Mouse (Mus musculus) thymus, adult 2 months (tissue): ENCODE measurements around the gene Aurka. TPM values are rescaled to one million over a fixed set of nuclear protein-coding genes. Genes with fewer than 3 reads are reported as not detected.

ENCODE experiments used
- DNase-seq: peaks from one replicate; pipeline ENCODE4 v3.0.0; 2021
- H3K27ac ChIP-seq: fragments of 200-500 bp; 2 replicates; pipeline ENCODE4 v1.5.1; 2012; ENCODE audit warnings: low read length, control low read depth; ENCODE audit not compliant: control insufficient read depth, insufficient read depth
- H3K27me3 ChIP-seq: fragments of 200-500 bp; 2 replicates; pipeline ENCODE4 v1.6.1; 2012; ENCODE audit warnings: mild to moderate bottlenecking, low read length, moderate library complexity, mixed read lengths; ENCODE audit not compliant: control insufficient read depth, insufficient read depth
- H3K36me3 ChIP-seq: fragments of 200-500 bp; 2 replicates; pipeline ENCODE4 v1.6.1; 2012; ENCODE audit warnings: mild to moderate bottlenecking, low read length, moderate library complexity; ENCODE audit not compliant: control insufficient read depth, insufficient read depth
- H3K4me1 ChIP-seq: fragments of 200-500 bp; replicated peaks from 2 replicates; pipeline ENCODE4 v1.6.1; 2012; ENCODE audit warnings: low read length; ENCODE audit not compliant: control insufficient read depth, insufficient read depth
- H3K4me3 ChIP-seq: fragments of 200-500 bp; 2 replicates; pipeline ENCODE4 v1.5.1; 2012; ENCODE audit warnings: mild to moderate bottlenecking, low read length, control low read depth, moderate library complexity; ENCODE audit not compliant: control insufficient read depth, insufficient read depth
- CTCF ChIP-seq: fragments of 200-500 bp; IDR thresholded peaks from 2 replicates; pipeline ENCODE4 v1.5.1; 2012; ENCODE audit warnings: mild to moderate bottlenecking, control low read depth, low read length, moderate library complexity, borderline replicate concordance; ENCODE audit not compliant: control insufficient read depth, poor library complexity, insufficient read depth; ENCODE audit errors: extremely low read depth
- POLR2A ChIP-seq: fragments of 200-500 bp; IDR thresholded peaks from 2 replicates; pipeline ENCODE4 v1.6.1; 2012; ENCODE audit warnings: mild to moderate bottlenecking, low read length, control low read depth, moderate library complexity; ENCODE audit not compliant: control insufficient read depth, poor library complexity, insufficient read depth; ENCODE audit errors: extremely low read depth
- WGBS: fragments of 180-500 bp; shearing (Covaris S2); methylation state at CpG from one replicate; pipeline ENCODE4 v1.1.7; 2018; 5-methylcytosine and 5-hydroxymethylcytosine counted together
- polyA plus RNA-seq: library from polyadenylated mRNA; depleted of rRNA; stranded (reverse); fragments of >200 nt; gene quantifications from 2 replicates; pipeline ENCODE4 v1.2.3, GENCODE M21; 2012

Gene Aurka
- polyA plus RNA-seq, 1 experiment = 47.7 TPM

GRCm38 (mm10) chr2:172344669-172345068 lies 25.7 kb downstream of the Aurka start:
- no peaks in the 10 kb centered on the region for H3K27me3 ChIP-seq
- no peak for TF ChIP-seq CTCF
- no peak for TF ChIP-seq POLR2A
- no peaks in the 10 kb centered on the region for H3K36me3 ChIP-seq
- no peak for DNase-seq
- WGBS = 34% methylated on average over 5 of the region's 5 CpGs
- H3K27ac ChIP-seq = no peak overlapping the region
- no peak overlapping the region for H3K4me3 ChIP-seq
- H3K4me1 ChIP-seq = peaks cover 10% of the 10 kb centered on the region

- DNase-seq = no peak
- WGBS = 84% methylated on average over 7 of the region's 7 CpGs
- TF ChIP-seq POLR2A (no peak), CTCF (no peak)
- H3K27ac ChIP-seq = no peak overlapping the region
- no peaks in the 10 kb centered on the region for H3K27me3 ChIP-seq
- peaks cover 10% of the 10 kb centered on the region for H3K4me1 ChIP-seq
- no peaks in the 10 kb centered on the region for H3K36me3 ChIP-seq
- no peak overlapping the region for H3K4me3 ChIP-seq
These were observed 26.6 kb downstream of the Aurka start for GRCm38 (mm10) chr2:172343751-172344150.

- no peaks in the 10 kb centered on the region for H3K36me3 ChIP-seq
- WGBS = 77% methylated on average over 5 of the region's 5 CpGs
- H3K4me1 ChIP-seq = peaks cover 10% of the 10 kb centered on the region
- H3K27me3 ChIP-seq = no peaks in the 10 kb centered on the region
- no peak for DNase-seq
- no peak overlapping the region for H3K4me3 ChIP-seq
- no peak overlapping the region for H3K27ac ChIP-seq
- no peak for TF ChIP-seq CTCF
- TF ChIP-seq POLR2A = no peak
These were observed 28.7 kb downstream of the Aurka start for GRCm38 (mm10) chr2:172341606-172342005.

GRCm38 (mm10) chr2:172340936-172341335 lies 29.4 kb downstream of the Aurka start:
- H3K36me3 ChIP-seq = no peaks in the 10 kb centered on the region
- H3K27me3 ChIP-seq = no peaks in the 10 kb centered on the region
- H3K4me1 ChIP-seq = peaks cover 7% of the 10 kb centered on the region
- 60% methylated on average over 3 of the region's 3 CpGs for WGBS
- no peak overlapping the region for H3K27ac ChIP-seq
- no peak overlapping the region for H3K4me3 ChIP-seq
- TF ChIP-seq POLR2A = no peak
- TF ChIP-seq CTCF = no peak
- DNase-seq = no peak

GRCm38 (mm10) chr2:172338206-172338942 lies 32.0 kb downstream of the Aurka start:
- DNase-seq = no peak
- H3K4me3 ChIP-seq = no peak overlapping the region
- H3K36me3 ChIP-seq = no peaks in the 10 kb centered on the region
- H3K27ac ChIP-seq = no peak overlapping the region
- no peaks in the 10 kb centered on the region for H3K4me1 ChIP-seq
- 90% methylated on average over 19 of the region's 19 CpGs for WGBS
- no peaks in the 10 kb centered on the region for H3K27me3 ChIP-seq
- TF ChIP-seq POLR2A (no peak), CTCF (no peak)

- H3K27ac ChIP-seq = no peak overlapping the region
- no peak overlapping the region for H3K4me3 ChIP-seq
- 15% methylated on average over 13 of the region's 13 CpGs for whole genome bisulfite sequencing
- H3K36me3 ChIP-seq = no peaks in the 10 kb centered on the region
- DNase-seq = no peak
- TF ChIP-seq CTCF (no peak), POLR2A (no peak)
- H3K4me1 ChIP-seq = no peaks in the 10 kb centered on the region
- H3K27me3 ChIP-seq = no peaks in the 10 kb centered on the region
These were observed 41.2 kb downstream of the Aurka start for GRCm38 (mm10) chr2:172329179-172329578.

- TF ChIP-seq POLR2A (no peak), CTCF (no peak)
- no peak overlapping the region for H3K27ac ChIP-seq
These were observed 42.1 kb downstream of the Aurka start for GRCm38 (mm10) chr2:172328248-172328647.

More at GRCm38 (mm10) chr2:172328248-172328647, 42.1 kb downstream of the Aurka start:
- WGBS = 61% methylated on average over 8 of the region's 8 CpGs
- Histone ChIP-seq H3K36me3 (no peaks in the 10 kb centered on the region), H3K27me3 (no peaks in the 10 kb centered on the region), H3K4me1 (no peaks in the 10 kb centered on the region), H3K4me3 (no peak overlapping the region)
- no peak for DNase-seq
